Mouse (Mus musculus) gastrocnemius, postnatal 10 days (tissue): ENCODE measurements at regions not wholly inside any gene's neighbourhood (a gene's known extent, or its start where the extent isn't known, plus 50 kb on each side); places are given as distances from the start of the nearest gene placed in this dataset.
"Not testable (repeated sequence)": the region's sequence is repeated elsewhere in the genome, so short reads cannot be mapped to it uniquely, and the experiment has no call there.

Experiments used
- DNase-seq: peaks from one replicate; pipeline ENCODE4 v3.0.0; 2021; ENCODE audit warnings: mixed read lengths

- no peak for DNase-seq
Measured at GRCm38 (mm10) chr3:8310379-8311128, 1299.3 kb downstream of the Zfp704 start.

- DNase-seq, result no peak
Measured at GRCm38 (mm10) chr3:8307296-8307695, 1302.6 kb downstream of the Zfp704 start.

- no peak for DNase-seq
Measured at GRCm38 (mm10) chr3:8304784-8305183, 1305.1 kb downstream of the Zfp704 start.

- DNase-seq, result no peak
Measured at GRCm38 (mm10) chr3:8293036-8293435, 1316.8 kb downstream of the Zfp704 start.

- DNase-seq, result no peak
Measured at GRCm38 (mm10) chr3:8289558-8289957, 1320.3 kb downstream of the Zfp704 start.

GRCm38 (mm10) chr3:8288437-8288836, 1321.4 kb downstream of the Zfp704 start:
- DNase-seq, result no peak

- DNase-seq, result no peak
Measured at GRCm38 (mm10) chr3:8284655-8285428, 1325.0 kb downstream of the Zfp704 start.

- DNase-seq, result no peak
Measured at GRCm38 (mm10) chr3:8282411-8282810, 1327.5 kb downstream of the Zfp704 start.

GRCm38 (mm10) chr3:8276661-8277060, 1333.2 kb downstream of the Zfp704 start:
- DNase-seq, result no peak

- no peak for DNase-seq
Measured at GRCm38 (mm10) chr3:8270935-8271298, 1339.0 kb downstream of the Zfp704 start.

- no peak for DNase-seq
Measured at GRCm38 (mm10) chr3:8270009-8270934, 1339.6 kb downstream of the Zfp704 start.

- no peak for DNase-seq
Measured at GRCm38 (mm10) chr3:8265783-8266182, 1344.1 kb downstream of the Zfp704 start.

GRCm38 (mm10) chr3:8264366-8265033, 1345.4 kb downstream of the Zfp704 start:
- no peak for DNase-seq

GRCm38 (mm10) chr3:8257293-8257692, 1352.6 kb downstream of the Zfp704 start:
- DNase-seq, result no peak

- DNase-seq, result no peak
Measured at GRCm38 (mm10) chr3:8252311-8252710, 1357.6 kb downstream of the Zfp704 start.

GRCm38 (mm10) chr3:8248911-8249310, 1361.0 kb downstream of the Zfp704 start:
- DNase-seq, result no peak

- peak; percentile 39 for DNase-seq
Measured at GRCm38 (mm10) chr3:8245822-8246221, 1364.1 kb downstream of the Zfp704 start.

GRCm38 (mm10) chr3:8245195-8245789, 1364.6 kb downstream of the Zfp704 start:
- DNase-seq, result peak; percentile 42

- DNase-seq, result not testable (repeated sequence)
Measured at GRCm38 (mm10) chr3:8244526-8245194, 1365.2 kb downstream of the Zfp704 start.

- DNase-seq, result no peak
Measured at GRCm38 (mm10) chr3:8206623-8207404, 1403.1 kb downstream of the Zfp704 start.
